Mouse (Mus musculus) liver, adult 2 months (tissue): Measurements from ENCODE around the gene Fbh1.
"Not testable (repeated sequence)": the region's sequence is repeated elsewhere in the genome, so short reads cannot be mapped to it uniquely, and the experiment has no call there.

ENCODE experiments used
- CTCF ChIP-seq: fragments of 200-500 bp; IDR thresholded peaks from 2 replicates; pipeline ENCODE4 v1.5.1; 2011; ENCODE audit warnings: low read depth, low read length, control low read depth
- POLR2A ChIP-seq: fragments of 200-500 bp; IDR thresholded peaks from 2 replicates; pipeline ENCODE4 v1.6.1; 2011; ENCODE audit warnings: low read length, control low read depth; ENCODE audit not compliant: insufficient read depth; ENCODE audit errors: extremely low read depth

DNA sequence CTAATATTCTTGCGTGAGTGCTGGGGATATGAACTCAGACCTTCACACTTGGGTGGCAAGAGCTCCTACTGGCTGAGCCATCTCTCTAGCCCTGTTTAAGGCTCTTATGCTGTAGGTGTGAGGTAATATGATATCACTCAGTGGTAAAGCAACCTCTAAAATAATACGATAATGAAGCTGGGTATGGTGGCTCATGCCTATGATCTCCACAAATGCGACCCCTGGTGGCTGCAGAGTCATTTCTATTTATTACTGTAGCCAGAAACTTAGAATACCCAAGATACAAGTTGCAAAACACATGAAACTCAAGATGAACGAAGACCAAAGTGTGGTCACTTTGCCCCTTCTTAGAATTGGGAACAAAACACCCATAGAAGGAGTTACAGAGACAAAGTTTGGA is 67.3 kb downstream of the Fbh1 start:
- TF ChIP-seq POLR2A, result not testable (repeated sequence)
- TF ChIP-seq CTCF, result peak; percentile 41
